Mouse (Mus musculus) hindbrain, embryonic 12.5 days (tissue): Measurements from ENCODE around the gene Ddah1. TPM values are rescaled to one million over a fixed set of nuclear protein-coding genes. Genes with fewer than 3 reads are reported as not detected.

Source experiments
- ATAC-seq: fragments of 200-750 bp; cut with Nextera tagmentation; 2 replicates; pipeline ENCODE4 v1.8.0; 2017; ENCODE audit warnings: moderate TSS enrichment; ENCODE audit not compliant: low FRiP score
- H3K27ac ChIP-seq: fragments of 300-500 bp; sonication (generic); 2 replicates; pipeline ENCODE4 v1.5.1; 2016; ENCODE audit warnings: mild to moderate bottlenecking
- H3K27me3 ChIP-seq: fragments of 300-500 bp; sonication (generic); 2 replicates; pipeline ENCODE4 v1.6.1; 2016; ENCODE audit warnings: mild to moderate bottlenecking
- H3K36me3 ChIP-seq: fragments of 300-500 bp; sonication (generic); 2 replicates; pipeline ENCODE4 v1.6.1; 2016; ENCODE audit warnings: mild to moderate bottlenecking
- H3K4me1 ChIP-seq: fragments of 300-500 bp; sonication (generic); 2 replicates; pipeline ENCODE4 v1.6.1; 2016
- H3K4me2 ChIP-seq: fragments of 300-500 bp; sonication (generic); replicated peaks from 2 replicates; pipeline ENCODE4 v1.6.1; 2016; ENCODE audit warnings: mild to moderate bottlenecking
- H3K4me3 ChIP-seq: fragments of 300-500 bp; sonication (generic); 2 replicates; pipeline ENCODE4 v1.5.1; 2016; ENCODE audit warnings: mild to moderate bottlenecking
- H3K9ac ChIP-seq: fragments of 300-500 bp; sonication (generic); 2 replicates; pipeline ENCODE4 v1.6.1; 2016; ENCODE audit warnings: mild to moderate bottlenecking, moderate library complexity
- H3K9me3 ChIP-seq: fragments of 300-500 bp; sonication (generic); replicated peaks from 2 replicates; pipeline ENCODE4 v1.6.1; 2016; ENCODE audit warnings: mild to moderate bottlenecking
- WGBS: fragments of 180-500 bp; shearing (Covaris S2); methylation state at CpG from one replicate; pipeline ENCODE4 v1.1.7; 2016; 5-methylcytosine and 5-hydroxymethylcytosine counted together
- polyA plus RNA-seq: library from polyadenylated mRNA; unstranded; fragments of >200 nt; fragmentation: Nextera tagmentation; extraction: Ambion mirVana; gene quantifications from 2 replicates; pipeline ENCODE4 v1.2.1, GENCODE M21; 2016

The Ddah1 gene
- 46.8 and 53.8 TPM in 2 replicates for polyA plus RNA-seq

GRCm38 (mm10) chr3:145758561-145759378 is at the start of gene Ddah1:
TSS of gene Ddah1 (plus strand) at chr3:145758675.
- peak within 1 kb of the TSS; percentile 95 for H3K4me2 ChIP-seq
- H3K27me3 ChIP-seq: peaks cover 5% of the 10 kb centered on the region
- peak within 1 kb of the TSS; percentile 81 for H3K9ac ChIP-seq
- H3K27ac ChIP-seq: peak within 1 kb of the TSS; percentile 82
- ATAC-seq: peak; percentile 93
- peaks cover 7% of the 10 kb centered on the region for H3K4me1 ChIP-seq
- no peaks in the 10 kb centered on the region for H3K9me3 ChIP-seq
- under 1% methylated on average over 84 of the region's 97 CpGs for WGBS
- H3K36me3 ChIP-seq: no peaks in the 10 kb centered on the region
- H3K4me3 ChIP-seq: peak within 1 kb of the TSS; percentile 72

GRCm38 (mm10) chr3:145715923-145716322 is 42.6 kb upstream of the Ddah1 start:
- no peak for ATAC-seq
- Histone ChIP-seq H3K27me3 (no peaks in the 10 kb centered on the region), H3K4me3 (no peak overlapping the region), H3K4me1 (no peaks in the 10 kb centered on the region), H3K27ac (no peak overlapping the region), H3K4me2 (no peak overlapping the region), H3K9ac (no peak overlapping the region), H3K9me3 (no peaks in the 10 kb centered on the region), H3K36me3 (no peaks in the 10 kb centered on the region)
- 87% methylated on average over 7 of the region's 7 CpGs for WGBS

- 90% methylated on average over 4 of the region's 4 CpGs for WGBS
- Histone ChIP-seq H3K4me2 (no peak overlapping the region), H3K4me1 (no peaks in the 10 kb centered on the region), H3K4me3 (no peak overlapping the region), H3K27me3 (no peaks in the 10 kb centered on the region), H3K36me3 (no peaks in the 10 kb centered on the region), H3K27ac (no peak overlapping the region), H3K9ac (no peak overlapping the region), H3K9me3 (no peaks in the 10 kb centered on the region)
- ATAC-seq: no peak
Measured at GRCm38 (mm10) chr3:145719660-145720059, 38.8 kb upstream of the Ddah1 start.

- WGBS: 71% methylated on average over 8 of the region's 8 CpGs
- Histone ChIP-seq H3K27ac (no peak overlapping the region), H3K9me3 (0 out of 2 replicates have a peak, but pooled peaks cover 3% of the 10 kb centered on the region), H3K4me1 (peaks cover 6% of the 10 kb centered on the region; the same call in 1 of the 2 replicates), H3K9ac (no peak overlapping the region), H3K36me3 (no peaks in the 10 kb centered on the region), H3K4me2 (no peak overlapping the region), H3K27me3 (no peaks in the 10 kb centered on the region), H3K4me3 (no peak overlapping the region)
- ATAC-seq: no peak
Measured at GRCm38 (mm10) chr3:145725078-145725477, 33.4 kb upstream of the Ddah1 start.

GRCm38 (mm10) chr3:145728336-145728735 is 30.1 kb upstream of the Ddah1 start:
- Histone ChIP-seq H3K36me3 (no peaks in the 10 kb centered on the region), H3K4me3 (no peak overlapping the region), H3K9me3 (0 out of 2 replicates have a peak, but pooled peaks cover 3% of the 10 kb centered on the region), H3K27me3 (no peaks in the 10 kb centered on the region), H3K4me1 (peaks cover 7% of the 10 kb centered on the region; the same call in 1 of the 2 replicates), H3K4me2 (no peak overlapping the region), H3K9ac (no peak overlapping the region), H3K27ac (no peak overlapping the region)
- WGBS: 69% methylated on average over 8 of the region's 8 CpGs
- ATAC-seq: no peak

- 62% methylated on average over 4 of the region's 4 CpGs for WGBS
- Histone ChIP-seq H3K4me3 (no peak overlapping the region), H3K9ac (no peak overlapping the region), H3K4me1 (peaks cover 7% of the 10 kb centered on the region; the same call in 1 of the 2 replicates), H3K27ac (no peak overlapping the region), H3K36me3 (no peaks in the 10 kb centered on the region), H3K4me2 (no peak overlapping the region), H3K9me3 (0 out of 2 replicates have a peak, but pooled peaks cover 3% of the 10 kb centered on the region), H3K27me3 (no peaks in the 10 kb centered on the region)
- 0 out of 2 replicates have a peak, but pooled peaks have one; percentile 38 for ATAC-seq
Measured at GRCm38 (mm10) chr3:145729531-145729930, 28.9 kb upstream of the Ddah1 start.

GRCm38 (mm10) chr3:145730092-145730491 is 28.4 kb upstream of the Ddah1 start:
- Histone ChIP-seq H3K27ac (no peak overlapping the region), H3K9me3 (0 out of 2 replicates have a peak, but pooled peaks cover 3% of the 10 kb centered on the region), H3K4me2 (no peak overlapping the region), H3K4me3 (no peak overlapping the region), H3K4me1 (peaks cover 7% of the 10 kb centered on the region; the same call in 1 of the 2 replicates), H3K9ac (no peak overlapping the region), H3K27me3 (no peaks in the 10 kb centered on the region), H3K36me3 (no peaks in the 10 kb centered on the region)
- 28% methylated on average over 3 of the region's 3 CpGs for WGBS
- ATAC-seq: peak; percentile 16; the same call in 1 of the 2 replicates

- 81% methylated on average over 8 of the region's 8 CpGs for WGBS
- H3K4me3 ChIP-seq: no peak overlapping the region
- H3K4me2 ChIP-seq: no peak overlapping the region
- no peaks in the 10 kb centered on the region for H3K27me3 ChIP-seq
- ATAC-seq: no peak
- H3K27ac ChIP-seq: no peak overlapping the region
- H3K9ac ChIP-seq: no peak overlapping the region
- peaks cover 3% of the 10 kb centered on the region; the same call in 1 of the 2 replicates for H3K4me1 ChIP-seq
- H3K9me3 ChIP-seq: no peaks in the 10 kb centered on the region
- H3K36me3 ChIP-seq: no peaks in the 10 kb centered on the region
Measured at GRCm38 (mm10) chr3:145734857-145735256, 23.6 kb upstream of the Ddah1 start.

- no peak overlapping the region for H3K27ac ChIP-seq
- WGBS: 76% methylated on average over 5 of the region's 5 CpGs
Measured at GRCm38 (mm10) chr3:145736562-145736961, 21.9 kb upstream of the Ddah1 start.

GRCm38 (mm10) chr3:145738662-145739061 is 19.8 kb upstream of the Ddah1 start:
- Histone ChIP-seq H3K36me3 (no peaks in the 10 kb centered on the region), H3K27ac (no peak overlapping the region), H3K4me2 (no peak overlapping the region), H3K9ac (no peak overlapping the region), H3K27me3 (no peaks in the 10 kb centered on the region), H3K9me3 (no peaks in the 10 kb centered on the region), H3K4me3 (no peak overlapping the region), H3K4me1 (0 out of 2 replicates have a peak, but pooled peaks cover 3% of the 10 kb centered on the region)
- 90% methylated on average over 14 of the region's 14 CpGs for WGBS
- ATAC-seq: no peak

More at GRCm38 (mm10) chr3:145736562-145736961, 21.9 kb upstream of the Ddah1 start:
- Histone ChIP-seq H3K4me3 (no peak overlapping the region), H3K9ac (no peak overlapping the region), H3K27me3 (no peaks in the 10 kb centered on the region), H3K36me3 (no peaks in the 10 kb centered on the region), H3K9me3 (no peaks in the 10 kb centered on the region), H3K4me1 (no peaks in the 10 kb centered on the region), H3K4me2 (no peak overlapping the region)
- ATAC-seq: no peak

GRCm38 (mm10) chr3:145739904-145740303 is 18.6 kb upstream of the Ddah1 start:
- Histone ChIP-seq H3K27ac (no peak overlapping the region), H3K9me3 (no peaks in the 10 kb centered on the region), H3K9ac (no peak overlapping the region), H3K4me1 (0 out of 2 replicates have a peak, but pooled peaks cover 3% of the 10 kb centered on the region), H3K36me3 (no peaks in the 10 kb centered on the region), H3K27me3 (no peaks in the 10 kb centered on the region), H3K4me2 (no peak overlapping the region), H3K4me3 (no peak overlapping the region)
- ATAC-seq: no peak
- 76% methylated on average over 7 of the region's 7 CpGs for WGBS

- no peaks in the 10 kb centered on the region for H3K27me3 ChIP-seq
- no peak overlapping the region for H3K9ac ChIP-seq
- H3K4me1 ChIP-seq: 0 out of 2 replicates have a peak, but pooled peaks cover 3% of the 10 kb centered on the region
- H3K27ac ChIP-seq: no peak overlapping the region
- no peaks in the 10 kb centered on the region for H3K36me3 ChIP-seq
- 51% methylated on average over 9 of the region's 9 CpGs for WGBS
- H3K4me3 ChIP-seq: no peak overlapping the region
- H3K9me3 ChIP-seq: no peaks in the 10 kb centered on the region
- ATAC-seq: peak; percentile 40; the same call in 1 of the 2 replicates
- no peak overlapping the region for H3K4me2 ChIP-seq
Measured at GRCm38 (mm10) chr3:145743050-145743449, 15.4 kb upstream of the Ddah1 start.
